Mouse (Mus musculus): ENCODE measurements around the gene St6galnac3.
"Not testable (repeated sequence)": the region's sequence is repeated elsewhere in the genome, so short reads cannot be mapped to it uniquely, and the experiment has no call there.

St6galnac3 gene

DNA sequence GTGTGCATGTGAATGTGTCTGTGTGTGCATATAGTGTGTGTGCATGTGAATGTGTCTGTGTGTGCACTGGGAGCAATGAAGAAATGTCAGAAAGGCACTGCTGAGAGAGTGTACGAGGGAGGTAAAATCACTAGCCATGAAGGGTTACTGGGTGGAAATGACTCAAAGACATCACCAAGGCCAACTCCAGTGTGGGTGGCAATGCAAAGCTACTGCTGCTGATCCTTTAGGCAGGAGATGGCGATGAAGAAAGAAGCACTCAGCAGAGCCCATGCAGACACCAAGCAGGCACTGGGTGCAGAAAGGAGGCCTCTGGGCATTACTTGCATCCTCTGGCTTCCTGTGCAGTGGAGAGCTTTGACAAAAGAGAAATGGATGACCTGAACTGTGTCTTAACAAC lies 310.8 kb downstream of the St6galnac3 start:
- DNase-seq (ENCODE audit: low spot score in 2 of 2), result no peak

DNA sequence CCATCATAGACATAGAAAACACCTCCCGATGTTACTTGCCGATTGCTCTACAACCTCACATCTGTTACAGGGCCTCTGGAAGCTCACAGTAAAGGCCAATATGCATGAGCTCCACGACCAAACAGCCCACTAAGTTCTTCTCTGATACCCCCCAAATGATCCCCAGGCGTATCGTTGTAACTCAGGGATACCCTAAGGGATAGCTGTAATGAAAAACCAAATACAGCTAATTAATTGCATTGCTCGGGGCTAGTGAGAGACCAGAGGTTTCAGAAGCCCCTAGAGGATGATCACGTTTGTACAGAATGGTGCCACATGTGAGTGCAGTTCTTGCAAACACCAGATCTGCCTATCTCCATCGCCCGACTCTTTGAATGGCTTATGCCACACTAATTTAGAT lies 315.7 kb downstream of the St6galnac3 start:
- DNase-seq (ENCODE audit: low spot score in 2 of 2), result no peak

DNA sequence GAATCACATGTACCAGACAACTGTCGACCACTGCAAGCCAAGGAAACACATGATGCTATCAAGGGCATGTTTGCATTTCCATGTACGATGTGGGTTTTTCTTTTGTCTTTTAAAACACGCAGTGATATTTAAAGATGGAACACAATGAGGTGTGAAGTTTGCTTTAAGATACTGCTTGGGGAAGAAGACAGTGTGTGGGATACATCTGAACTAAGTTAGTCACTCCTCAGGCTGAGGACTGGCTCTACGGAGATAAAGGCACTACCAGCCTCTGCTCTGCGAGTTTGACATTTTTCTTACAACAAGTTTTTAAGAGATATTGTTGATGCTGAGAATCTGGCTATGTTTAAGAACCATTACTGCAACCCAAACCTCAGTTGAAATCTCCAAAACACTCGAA lies 316.6 kb downstream of the St6galnac3 start:
- no peak for DNase-seq (ENCODE audit: low spot score in 2 of 2)

DNA sequence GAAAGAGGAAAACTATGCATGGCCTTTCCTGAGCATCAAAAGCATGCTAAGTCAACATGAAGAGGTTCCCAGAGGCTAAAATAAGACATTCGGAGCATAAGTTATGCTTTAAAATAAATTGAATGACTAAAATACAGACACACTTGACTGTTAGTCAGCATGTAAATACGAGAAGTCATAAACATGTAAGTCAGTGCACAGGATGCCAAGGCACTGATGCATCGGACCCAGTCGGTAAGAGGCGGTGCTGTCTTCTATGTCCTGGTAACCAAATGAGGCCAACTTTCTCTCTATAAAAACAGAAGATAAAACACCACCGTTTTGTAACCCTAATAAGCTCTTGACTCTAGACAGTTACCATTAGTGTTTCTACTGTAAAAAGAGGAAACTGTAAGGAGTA lies 317.3 kb downstream of the St6galnac3 start:
- DNase-seq (ENCODE audit: low spot score in 2 of 2), result no peak

DNA sequence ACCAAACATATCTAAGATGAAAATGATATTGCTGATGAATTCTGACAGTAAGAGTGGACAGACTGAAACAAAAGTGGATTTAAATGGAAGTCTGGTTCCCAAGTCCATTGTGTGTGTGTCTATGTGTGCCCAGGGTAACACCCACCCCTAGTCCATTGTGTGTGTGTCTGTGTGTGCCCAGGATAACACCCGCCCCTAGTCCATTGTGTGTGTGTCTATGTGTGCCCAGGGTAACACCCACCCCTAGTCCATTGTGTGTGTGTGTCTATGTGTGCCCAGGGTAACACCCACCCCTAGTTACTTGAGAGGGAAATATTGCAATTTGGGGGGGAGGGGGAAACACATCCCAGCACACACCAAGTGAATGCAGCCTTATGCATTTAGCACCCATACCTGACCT lies 318.1 kb downstream of the St6galnac3 start:
- DNase-seq (ENCODE audit: low spot score in 2 of 2), result no peak

DNA sequence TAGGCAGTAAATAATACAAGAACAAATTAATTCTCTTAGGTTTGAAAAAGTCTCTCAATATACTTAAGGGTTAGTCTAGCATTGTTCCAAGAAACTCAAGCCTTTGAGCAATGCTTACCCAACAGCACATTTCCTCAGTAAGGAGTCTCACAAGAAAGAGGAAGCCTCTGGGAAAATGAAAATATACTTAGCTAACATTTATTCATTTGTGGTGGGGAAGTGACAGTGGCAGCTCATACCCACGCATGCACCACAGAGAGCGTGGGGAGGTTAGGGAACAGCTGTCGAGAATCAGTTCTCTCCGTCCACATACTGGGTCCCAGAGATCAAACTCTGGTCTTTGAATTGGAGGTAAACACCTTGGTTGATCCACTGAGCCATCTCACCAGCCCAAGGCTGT lies 318.8 kb downstream of the St6galnac3 start:
- DNase-seq (ENCODE audit: low spot score in 2 of 2), result no peak

DNA sequence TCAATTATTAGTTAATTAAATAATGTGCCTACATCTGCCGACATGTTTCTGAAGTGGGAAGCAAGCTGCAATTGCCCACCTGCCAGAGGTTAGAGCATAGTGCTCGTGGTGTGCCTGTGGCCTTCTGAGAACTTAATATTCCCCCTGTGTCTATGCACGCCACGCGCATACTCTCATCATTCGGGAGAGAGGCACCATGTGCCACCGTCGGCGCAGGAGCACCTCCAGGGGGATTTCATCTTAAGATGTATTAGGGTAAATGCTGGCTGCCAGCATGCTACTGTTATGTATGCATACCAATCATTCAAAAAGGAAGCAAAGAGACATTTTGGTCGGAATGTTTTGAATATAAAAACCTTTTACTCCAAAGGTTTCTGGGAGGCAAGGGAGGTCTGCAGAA lies 319.3 kb downstream of the St6galnac3 start:
- no peak for DNase-seq (ENCODE audit: low spot score in 2 of 2)

DNA sequence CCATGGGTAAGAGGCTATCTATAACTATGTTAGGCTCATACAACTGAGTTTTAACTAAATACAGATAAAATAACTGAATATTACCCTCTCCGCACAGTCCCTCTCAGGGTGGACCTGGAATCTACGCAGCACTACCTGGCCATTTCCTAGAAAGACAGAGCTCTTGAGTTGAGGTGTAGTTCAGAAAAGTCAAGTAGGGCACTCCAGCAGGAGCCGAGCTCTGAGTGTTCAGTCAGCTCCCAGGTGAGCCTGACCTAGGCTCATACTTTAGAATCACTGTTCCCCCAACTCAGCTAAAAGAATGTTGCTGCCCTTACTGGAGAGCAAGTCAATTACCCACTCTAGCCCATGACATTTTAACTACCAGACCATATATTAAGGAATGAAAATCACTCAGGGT lies 324.7 kb downstream of the St6galnac3 start:
- DNase-seq (ENCODE audit: low spot score in 2 of 2), result no peak

DNA sequence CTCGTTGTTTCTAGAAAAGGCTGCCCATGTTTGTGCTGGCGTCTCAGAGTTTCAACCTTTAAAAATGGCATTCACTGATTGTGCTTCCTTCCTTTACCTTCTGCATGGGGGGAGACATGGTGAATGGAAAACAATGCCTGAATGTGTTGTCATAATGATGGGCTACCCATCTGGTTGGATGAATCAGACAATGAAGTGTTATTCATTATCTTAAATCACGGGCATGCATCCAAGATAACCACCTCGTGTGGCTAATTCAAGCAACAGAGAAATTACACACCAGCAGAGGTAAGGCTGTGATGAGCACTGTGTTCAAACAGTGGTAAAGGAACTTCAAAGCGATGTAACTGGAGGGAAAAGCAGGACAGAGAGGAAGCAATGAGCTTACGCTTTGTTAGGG lies 325.4 kb downstream of the St6galnac3 start:
- no peak for DNase-seq (ENCODE audit: low spot score in 2 of 2)

DNA sequence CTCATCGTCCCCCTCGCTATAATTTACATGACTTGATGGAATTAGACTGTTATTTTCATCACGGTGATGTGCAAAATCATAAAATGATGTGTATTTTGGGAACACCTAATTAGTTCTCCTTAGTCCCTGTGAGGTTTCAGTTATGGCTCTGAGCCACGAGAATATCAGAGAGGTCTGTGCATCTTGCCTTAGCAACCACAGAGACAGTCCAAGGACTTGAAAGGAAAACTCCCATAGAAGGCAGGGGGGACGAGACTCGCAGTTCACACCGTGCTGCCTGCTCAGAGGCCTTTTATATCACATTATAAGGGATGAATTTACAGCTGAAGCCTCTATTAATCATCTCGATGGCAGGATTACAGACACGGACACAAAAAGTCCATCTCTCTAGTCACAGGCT lies 327.2 kb downstream of the St6galnac3 start:
- DNase-seq (ENCODE audit: low spot score in 2 of 2), result no peak

DNA sequence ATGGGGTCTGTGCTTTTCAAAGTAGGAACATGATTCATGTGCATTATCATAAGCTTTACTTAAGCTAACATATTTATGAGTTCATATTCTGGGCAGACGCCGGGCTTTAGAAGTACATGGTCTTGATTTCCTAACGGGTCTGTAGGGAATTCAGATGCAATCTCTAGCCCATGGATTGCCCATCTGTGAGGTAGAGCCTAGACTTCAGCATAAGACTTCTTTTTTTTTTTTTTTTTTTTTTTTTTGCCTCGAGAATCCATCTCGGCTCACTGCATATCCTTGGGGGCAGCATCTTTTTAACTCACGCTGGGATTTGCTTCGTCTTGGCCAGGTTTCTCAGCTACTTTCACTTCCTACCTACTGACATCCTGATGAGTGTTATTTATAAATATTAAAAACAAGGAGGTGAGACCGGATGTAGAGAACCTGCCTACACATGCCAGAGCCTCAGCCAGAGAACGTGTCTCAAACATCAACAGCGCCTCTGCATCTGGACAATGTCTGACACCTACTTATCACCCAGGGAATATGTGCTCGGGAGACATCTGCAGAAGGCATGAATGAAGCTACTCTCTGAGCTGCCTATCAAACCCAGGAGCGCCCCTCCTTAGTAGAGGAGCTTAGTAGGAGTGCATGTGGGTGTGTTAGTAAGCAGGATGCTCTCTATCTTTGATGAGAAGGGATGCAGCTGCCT lies 328.5 kb downstream of the St6galnac3 start:
- no peak for DNase-seq (ENCODE audit: low spot score in 2 of 2)

DNA sequence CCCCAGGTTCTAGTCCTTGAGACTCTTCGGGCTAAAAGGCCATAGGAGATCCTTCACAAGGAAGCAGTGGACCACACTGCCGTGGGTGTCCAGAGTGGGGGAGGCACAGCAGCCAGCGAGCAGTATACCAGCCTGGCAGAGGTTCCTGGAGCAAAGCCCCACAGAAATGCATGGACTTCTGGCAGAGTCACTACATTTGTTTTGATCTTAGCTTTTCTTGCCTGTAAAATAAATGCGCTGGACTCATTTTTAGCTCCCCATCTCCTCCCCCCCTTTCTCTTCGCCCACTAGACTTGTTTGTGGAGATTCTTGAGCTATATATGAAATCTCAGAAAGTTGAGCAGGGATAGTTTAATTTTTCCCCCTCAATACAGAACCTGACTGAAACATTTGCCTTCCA lies 329.6 kb downstream of the St6galnac3 start:
- no peak for DNase-seq (ENCODE audit: low spot score in 2 of 2)

DNA sequence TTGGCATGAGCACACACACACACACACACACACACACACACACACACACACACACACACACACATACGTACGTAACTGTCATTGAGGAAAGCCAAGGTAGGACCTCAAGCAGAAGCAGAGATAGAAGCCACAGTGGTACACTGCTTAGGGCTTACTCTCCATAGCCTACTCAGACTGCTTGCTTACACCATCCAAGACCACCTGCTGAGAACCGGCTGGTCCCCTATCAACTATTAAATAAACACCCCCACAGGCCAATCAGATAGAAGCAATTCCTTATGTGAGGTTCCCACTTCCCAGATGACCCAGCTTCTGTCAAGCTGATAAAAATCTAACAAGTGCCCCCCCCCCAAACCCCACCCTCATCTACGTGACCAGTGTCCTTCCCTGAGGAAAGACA lies 330.2 kb downstream of the St6galnac3 start:
- DNase-seq (ENCODE audit: low spot score in 2 of 2), result no peak

DNA sequence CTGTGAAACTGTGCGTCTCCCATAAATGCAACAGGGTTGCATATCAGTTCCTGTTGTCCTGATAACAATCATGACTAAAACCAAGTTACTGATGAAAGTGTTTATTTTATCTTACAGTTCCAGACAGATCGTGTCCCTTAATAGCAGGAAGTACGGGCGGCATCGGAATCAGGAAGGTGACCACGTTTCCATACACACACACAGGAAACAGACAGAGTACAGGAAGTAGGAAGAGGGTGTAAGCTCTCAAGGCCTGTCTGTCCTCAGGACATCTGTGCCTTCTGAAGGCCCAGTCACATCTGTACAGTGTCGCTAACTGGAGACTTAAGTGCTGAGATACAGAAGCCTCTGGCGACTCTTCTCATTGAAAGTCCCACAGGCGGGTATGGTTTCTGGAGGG lies 330.8 kb downstream of the St6galnac3 start:
- DNase-seq (ENCODE audit: low spot score in 2 of 2), result no peak

DNA sequence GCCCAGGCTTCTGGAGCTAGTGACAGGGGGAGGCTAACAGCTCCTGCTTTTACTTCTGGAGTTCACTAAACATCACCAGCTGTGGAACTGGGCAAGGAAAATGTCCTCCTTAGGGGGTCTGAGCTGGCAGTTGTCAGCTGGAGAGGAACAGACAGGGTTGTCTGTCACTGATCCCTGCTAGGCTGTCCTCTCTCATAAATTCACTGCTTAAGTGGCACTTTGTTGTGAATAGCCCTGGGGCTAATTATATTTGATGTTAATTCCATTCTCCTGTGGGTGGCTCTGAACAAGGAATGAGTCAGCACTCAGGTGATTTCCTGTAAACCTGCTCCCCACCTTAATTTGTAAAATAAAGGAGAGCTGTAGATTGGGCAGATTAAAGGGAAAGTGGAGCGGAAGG lies 333.5 kb downstream of the St6galnac3 start:
- not testable (repeated sequence) for DNase-seq (ENCODE audit: low spot score in 2 of 2)

DNA sequence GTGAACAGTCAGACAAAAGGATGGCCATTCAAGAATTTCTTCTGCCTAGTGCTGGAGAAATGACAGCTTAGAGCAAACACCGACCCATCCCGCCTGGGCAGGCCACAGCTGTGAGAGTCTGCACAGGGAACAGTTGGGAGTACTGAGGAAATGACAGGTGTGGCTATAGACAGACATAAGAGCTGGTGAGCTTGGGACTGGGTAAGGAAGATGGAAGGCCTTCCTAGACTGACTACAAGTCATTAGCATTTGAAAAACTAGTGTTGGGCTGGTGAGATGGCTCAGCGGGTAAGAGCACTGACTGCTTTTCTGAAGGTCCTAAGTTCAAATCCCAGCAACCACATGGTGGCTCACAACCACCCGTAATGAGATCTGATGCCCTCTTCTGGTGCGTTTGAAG lies 340.3 kb downstream of the St6galnac3 start:
- DNase-seq (ENCODE audit: low spot score in 2 of 2), result not testable (repeated sequence)

DNA sequence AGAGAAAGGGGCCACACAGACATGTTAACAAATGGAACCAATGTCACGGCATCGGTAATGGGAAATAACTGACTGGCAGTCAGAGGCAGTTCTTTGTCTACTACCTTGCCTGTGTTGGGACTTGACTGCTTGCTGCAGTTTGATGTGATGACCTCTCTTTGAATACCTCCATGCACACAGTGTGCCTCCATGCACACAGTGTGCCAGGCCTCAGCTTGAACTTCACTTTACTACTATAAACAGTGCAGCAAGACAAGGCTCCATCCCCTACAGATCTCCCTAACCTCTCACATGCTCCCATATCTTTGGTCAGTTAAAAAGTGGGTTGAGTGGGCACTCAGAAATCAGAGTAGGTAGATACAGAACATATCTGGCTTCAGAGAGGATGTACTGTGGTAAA lies 341.3 kb downstream of the St6galnac3 start:
- no peak for DNase-seq (ENCODE audit: low spot score in 2 of 2)

DNA sequence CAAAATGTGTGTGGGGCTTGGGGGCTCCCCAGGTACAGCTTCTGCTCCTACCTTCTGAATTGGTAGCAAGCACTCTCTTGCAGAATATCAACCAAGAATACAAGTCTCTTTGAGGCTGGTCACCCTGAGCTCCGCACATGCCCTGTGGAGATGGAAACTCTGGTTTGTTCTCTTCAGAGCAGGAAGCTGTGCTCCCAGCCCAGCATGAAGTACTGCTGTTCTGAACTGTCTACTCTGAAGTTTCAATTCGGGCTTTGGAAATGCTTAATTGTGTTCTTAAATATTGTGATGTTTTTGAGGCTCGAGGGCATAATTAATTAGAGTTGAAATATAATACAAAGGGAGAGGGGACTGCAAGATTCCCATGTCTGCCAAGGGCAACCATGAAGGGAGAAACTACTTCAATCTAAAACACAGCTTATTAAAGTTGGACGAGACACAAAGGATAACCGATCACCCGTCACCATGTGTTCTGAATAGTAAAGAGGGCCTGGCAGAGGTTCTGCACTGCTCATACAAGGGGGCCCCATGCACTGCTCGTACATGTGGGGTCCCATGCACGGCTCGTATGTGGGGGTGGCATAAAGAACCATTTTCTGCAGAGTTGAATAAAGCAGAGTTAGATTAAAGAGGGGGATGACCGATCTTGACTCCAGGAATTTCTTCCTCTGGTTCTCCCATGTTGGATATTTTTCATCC lies 359.8 kb downstream of the St6galnac3 start:
- DNase-seq (ENCODE audit: low spot score in 2 of 2), result no peak

DNA sequence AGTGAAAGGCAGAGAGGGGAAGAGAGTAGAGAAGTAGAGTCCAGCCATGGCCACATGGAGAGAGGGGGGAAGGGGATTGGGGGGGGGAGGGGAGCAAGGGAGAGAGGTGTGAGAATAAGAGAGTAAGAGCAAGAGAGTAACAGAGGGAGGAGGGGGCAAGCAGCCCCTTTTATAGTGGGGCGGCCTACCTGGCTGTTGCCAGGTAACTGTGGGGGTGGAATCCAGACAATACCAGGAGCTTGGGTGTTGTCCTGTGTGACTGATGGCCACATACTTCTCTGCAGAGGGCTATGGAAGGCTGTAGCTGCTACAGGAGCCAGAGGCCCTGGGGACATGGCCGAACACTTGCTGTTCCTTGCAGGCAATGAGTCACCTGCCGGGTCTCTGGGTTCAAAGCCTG lies 360.6 kb downstream of the St6galnac3 start:
- no peak for DNase-seq (ENCODE audit: low spot score in 2 of 2)

DNA sequence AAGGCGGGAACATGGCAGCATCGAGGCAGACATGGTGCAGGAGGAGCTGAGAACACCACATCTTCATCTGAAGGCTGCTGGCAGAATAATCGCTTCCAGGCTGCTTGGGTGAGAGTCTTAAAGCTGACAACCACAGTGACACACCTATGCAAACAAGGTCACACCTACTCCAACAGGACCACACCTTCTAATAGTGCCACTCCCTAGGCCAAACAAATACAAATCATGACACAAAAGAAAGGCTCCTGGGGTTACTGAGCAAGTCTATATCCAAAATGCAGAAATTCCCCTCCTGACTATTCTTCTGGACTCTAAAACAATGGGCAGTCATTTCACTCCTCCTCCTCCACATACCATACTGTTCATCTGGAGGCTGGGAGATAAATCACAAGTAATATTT lies 365.0 kb downstream of the St6galnac3 start:
- DNase-seq (ENCODE audit: low spot score in 2 of 2), result no peak

DNA sequence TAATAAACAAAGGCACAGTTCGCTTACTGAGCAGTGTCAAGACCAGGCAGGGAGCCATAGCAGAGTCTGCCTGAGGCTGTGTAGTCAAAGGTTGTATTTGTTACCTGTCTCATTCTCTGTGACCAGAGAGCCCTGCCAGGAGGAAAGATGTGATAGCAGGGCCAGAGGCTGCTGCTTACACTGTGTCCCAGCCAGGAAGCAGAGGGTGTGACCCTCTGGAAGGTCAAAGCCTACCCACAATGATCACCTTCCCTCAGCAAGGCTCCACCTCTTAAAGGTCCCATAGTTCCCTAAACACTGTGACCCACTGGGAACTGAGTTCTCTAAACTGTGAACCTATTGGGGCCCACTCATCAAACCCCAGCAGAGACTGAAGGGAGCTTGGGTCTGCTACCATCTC lies 368.9 kb downstream of the St6galnac3 start:
- no peak for DNase-seq (ENCODE audit: low spot score in 2 of 2)

DNA sequence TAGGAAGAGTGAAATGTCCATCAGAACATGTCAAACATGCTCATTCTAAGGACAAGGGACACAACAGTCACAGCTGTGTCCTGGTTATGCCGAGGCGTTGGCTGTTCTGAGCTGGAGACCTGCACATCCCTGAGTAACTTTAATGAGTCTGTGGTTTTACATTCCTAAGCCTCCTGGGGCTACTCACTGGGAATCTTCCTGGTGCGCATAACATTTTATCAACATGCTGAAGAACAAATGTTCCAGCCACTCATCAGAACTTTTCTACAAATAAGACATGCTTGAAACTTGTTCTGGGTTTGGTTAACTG lies 370.0 kb downstream of the St6galnac3 start:
- no peak for DNase-seq (ENCODE audit: low spot score in 2 of 2)

DNA sequence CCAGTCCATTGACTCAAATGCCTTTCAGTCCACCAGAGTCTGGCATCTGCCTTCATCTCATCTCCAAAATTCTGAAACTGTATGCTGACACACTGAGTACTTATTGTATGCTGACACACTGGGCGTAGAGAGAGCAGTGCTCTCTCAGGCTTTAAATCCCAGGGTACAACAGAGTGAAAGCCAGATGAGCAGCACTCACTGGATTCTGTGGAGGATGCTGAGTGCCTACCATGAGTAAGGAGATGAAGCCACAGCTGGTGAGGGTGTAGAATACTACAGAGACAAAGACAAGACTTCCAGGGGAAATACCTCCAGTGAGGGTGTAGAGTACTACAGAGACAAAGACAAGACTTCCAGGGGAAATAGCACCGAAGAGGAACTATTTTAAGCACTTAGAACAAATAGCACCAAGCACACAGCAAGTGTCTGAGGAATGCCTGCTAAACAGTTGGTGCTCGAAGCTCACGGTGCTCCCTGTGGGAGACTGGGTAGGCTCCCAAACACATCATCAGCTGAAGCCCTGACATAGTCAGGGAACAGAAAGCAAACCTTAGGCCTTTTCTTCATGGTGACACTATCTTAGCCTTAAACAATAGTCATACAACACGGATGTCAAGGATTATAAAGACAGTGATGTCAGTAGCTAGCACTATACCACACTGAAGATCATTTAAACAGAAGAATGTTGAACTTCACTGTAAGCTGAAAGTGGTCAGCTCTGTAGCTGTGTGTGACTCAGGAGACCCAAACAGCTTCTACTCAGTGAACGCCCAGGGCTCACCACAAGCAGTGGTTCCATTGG lies 370.6 kb downstream of the St6galnac3 start:
- DNase-seq (ENCODE audit: low spot score in 2 of 2), result no peak
